Mouse (Mus musculus): ENCODE data around the gene Rasip1.

GRCm38 (mm10) chr7:45627261-45627660, at the start of gene Rasip1:
- no peak for TF ChIP-seq GATA1 (IDR thresholded peaks at IDR 0.05; ENCODE audit: borderline replicate concordance, low read length)
- TF ChIP-seq FLI1 (IDR thresholded peaks at IDR 0.05; ENCODE audit: low read length) = no peak
